Mouse (Mus musculus): ENCODE data around the gene Ano1. TPM values are rescaled to one million over a fixed set of nuclear protein-coding genes. Genes with fewer than 3 reads are reported as not detected.

Ano1 gene
- polyA plus RNA-seq, 1 experiment from 2014 or later = 1.4 TPM

DNA sequence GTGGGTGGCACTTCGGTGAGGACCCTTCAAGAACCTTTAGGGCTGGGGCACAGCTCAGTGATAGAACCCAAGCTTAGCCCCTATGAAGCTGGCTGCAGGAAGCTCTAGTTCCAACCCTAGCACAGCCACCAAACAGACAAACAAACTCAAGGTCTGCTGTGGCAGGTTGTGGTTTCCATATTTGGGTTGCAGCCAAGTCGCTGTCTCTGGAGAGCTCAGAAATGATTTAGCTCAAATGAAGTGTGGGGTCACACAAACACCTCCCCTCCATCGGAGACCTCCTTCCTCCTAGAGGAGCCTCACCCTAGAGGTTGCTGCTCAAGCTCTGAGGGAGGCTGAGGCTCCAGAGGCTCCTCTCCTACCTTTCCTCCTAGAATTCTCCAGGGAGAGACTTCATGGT lies 121.2 kb downstream of the Ano1 start:
- Histone ChIP-seq H3K9me3 (ENCODE audit: control insufficient read depth, low read length) (no peaks in the 10 kb centered on the region), H3K9ac (ENCODE audit: low read length) (no peak overlapping the region), H3K27ac (replicated peaks; ENCODE audit: low read depth, low read length) (no peak overlapping the region), H3K4me3 (ENCODE audit: low read depth, low read length) (no peak overlapping the region), H3K4me1 (ENCODE audit: control insufficient read depth, insufficient read depth, low read length) (peaks cover 3% of the 10 kb centered on the region; the same call in 1 of the 2 replicates), H3K27me3 (ENCODE audit: control insufficient read depth, insufficient read depth, low read length) (no peaks in the 10 kb centered on the region), H3K4me2 (ENCODE audit: low read depth, severe bottlenecking) (no peak overlapping the region), H3K36me3 (ENCODE audit: control insufficient read depth, insufficient read depth, low read length) (no peaks in the 10 kb centered on the region)
- no peak for ATAC-seq (ENCODE audit: insufficient number of reproducible peaks, low FRiP score, low TSS enrichment, low read depth)
- WGBS = 88% methylated on average over 3 of the region's 3 CpGs
- no peak for DNase-seq (ENCODE audit: low spot score)

DNA sequence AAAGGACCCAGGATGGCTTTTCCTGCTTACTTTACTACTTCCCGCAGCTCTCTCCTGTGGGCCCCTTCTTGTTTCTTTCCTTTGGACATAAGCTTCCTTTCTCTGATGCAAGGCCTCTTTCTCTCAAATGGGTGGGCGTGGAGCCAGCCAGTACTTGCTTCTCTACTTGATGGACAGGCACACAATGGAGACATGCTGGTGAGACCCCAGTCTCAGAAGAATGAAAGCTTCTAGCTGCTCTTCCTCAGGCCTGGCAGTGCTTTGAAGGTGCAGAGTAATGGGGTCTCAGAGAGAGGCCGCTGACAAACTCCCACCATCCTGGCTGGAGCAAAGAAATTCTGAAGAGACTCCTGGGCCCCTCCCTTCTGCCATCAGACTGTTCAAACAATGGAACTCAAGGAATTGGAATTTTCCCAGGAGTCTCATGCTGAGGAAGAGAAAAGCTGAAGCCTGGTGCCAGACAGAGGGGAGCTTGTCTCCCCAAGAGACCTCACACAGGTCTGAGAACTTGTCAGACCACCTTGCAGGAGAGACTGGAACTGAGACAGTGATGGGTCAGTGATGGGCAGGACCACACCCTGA lies 123.3 kb downstream of the Ano1 start:
- ATAC-seq (ENCODE audit: insufficient number of reproducible peaks, low FRiP score, low TSS enrichment, low read depth) = no peak
- Histone ChIP-seq H3K4me2 (ENCODE audit: low read depth, severe bottlenecking) (no peak overlapping the region), H3K9me3 (ENCODE audit: control insufficient read depth, low read length) (no peaks in the 10 kb centered on the region), H3K4me1 (ENCODE audit: control insufficient read depth, insufficient read depth, low read length) (peaks cover 3% of the 10 kb centered on the region; the same call in 1 of the 2 replicates), H3K9ac (ENCODE audit: low read length) (no peak overlapping the region), H3K27me3 (ENCODE audit: control insufficient read depth, insufficient read depth, low read length) (no peaks in the 10 kb centered on the region), H3K36me3 (ENCODE audit: control insufficient read depth, insufficient read depth, low read length) (no peaks in the 10 kb centered on the region), H3K4me3 (ENCODE audit: low read depth, low read length) (no peak overlapping the region), H3K27ac (replicated peaks; ENCODE audit: low read depth, low read length) (no peak overlapping the region)
- WGBS = 28% methylated on average over 3 of the region's 3 CpGs
- peak; percentile 24 for DNase-seq (ENCODE audit: low spot score)

DNA sequence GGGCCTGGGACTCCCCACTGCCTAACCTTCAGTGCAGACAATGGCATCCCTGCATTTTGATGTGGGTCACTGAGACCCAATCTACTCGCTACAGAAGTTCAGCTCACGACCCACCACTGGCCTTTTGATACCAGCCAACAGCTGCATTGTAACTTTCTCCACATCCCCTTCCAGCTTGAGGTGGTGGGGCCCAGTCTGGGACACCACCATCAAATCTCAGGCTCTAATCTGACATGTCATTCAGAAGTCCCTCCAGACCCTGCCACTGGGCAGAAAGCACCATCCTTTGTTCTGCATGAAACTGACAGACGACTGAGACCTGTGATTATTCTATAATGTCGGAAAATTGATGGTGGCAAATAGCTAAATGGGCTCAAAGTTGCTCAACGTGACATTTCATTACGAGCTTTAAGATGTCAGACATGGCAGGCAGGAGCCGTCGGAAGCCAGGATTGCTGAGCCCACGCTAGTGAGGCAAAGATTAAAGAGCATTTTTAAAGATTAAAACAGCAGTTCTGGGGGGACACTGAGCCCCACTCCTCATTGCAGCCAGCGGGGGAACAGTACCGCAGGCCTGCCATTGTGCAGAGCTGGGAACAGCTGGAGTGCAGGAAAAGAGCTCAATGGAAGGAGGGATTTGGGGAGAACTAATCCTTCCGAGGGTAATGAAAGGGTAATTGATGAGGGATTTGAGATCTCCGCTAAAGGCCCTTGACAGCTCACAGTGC lies 124.0 kb downstream of the Ano1 start:
- Histone ChIP-seq H3K4me2 (ENCODE audit: low read depth, severe bottlenecking) (no peak overlapping the region), H3K9ac (ENCODE audit: low read length) (no peak overlapping the region), H3K36me3 (ENCODE audit: control insufficient read depth, insufficient read depth, low read length) (no peaks in the 10 kb centered on the region), H3K4me3 (ENCODE audit: low read depth, low read length) (no peak overlapping the region), H3K27ac (replicated peaks; ENCODE audit: low read depth, low read length) (no peak overlapping the region), H3K9me3 (ENCODE audit: control insufficient read depth, low read length) (no peaks in the 10 kb centered on the region), H3K4me1 (ENCODE audit: control insufficient read depth, insufficient read depth, low read length) (peaks cover 3% of the 10 kb centered on the region; the same call in 1 of the 2 replicates), H3K27me3 (ENCODE audit: control insufficient read depth, insufficient read depth, low read length) (no peaks in the 10 kb centered on the region)
- ATAC-seq (ENCODE audit: insufficient number of reproducible peaks, low FRiP score, low TSS enrichment, low read depth) = no peak
- 32% methylated on average over 13 of the region's 13 CpGs for WGBS
- no peak for DNase-seq (ENCODE audit: low spot score)

DNA sequence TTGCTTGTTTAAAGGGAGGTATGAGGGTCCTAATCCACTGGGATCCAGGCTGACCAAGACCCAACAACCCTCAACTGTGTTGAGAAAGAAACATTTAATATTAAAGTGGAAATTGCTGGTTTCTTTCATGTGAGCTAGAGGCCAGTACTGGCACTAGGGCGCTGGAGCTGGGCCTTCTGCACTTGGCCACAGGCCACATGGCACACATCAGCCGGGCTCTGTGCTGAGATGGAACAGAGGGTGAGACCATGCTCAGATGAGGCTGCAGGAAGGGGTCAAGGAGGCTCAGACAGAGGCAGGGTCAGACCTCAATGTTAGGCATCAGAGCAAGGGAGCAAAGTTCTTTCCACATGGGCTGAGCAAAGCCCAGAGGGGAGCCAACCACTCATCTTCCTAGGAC lies 125.7 kb downstream of the Ano1 start:
- Histone ChIP-seq H3K9ac (ENCODE audit: low read length) (no peak overlapping the region), H3K27me3 (ENCODE audit: control insufficient read depth, insufficient read depth, low read length) (no peaks in the 10 kb centered on the region), H3K4me1 (ENCODE audit: control insufficient read depth, insufficient read depth, low read length) (peaks cover 3% of the 10 kb centered on the region; the same call in 1 of the 2 replicates), H3K4me2 (ENCODE audit: low read depth, severe bottlenecking) (no peak overlapping the region), H3K27ac (replicated peaks; ENCODE audit: low read depth, low read length) (no peak overlapping the region), H3K4me3 (ENCODE audit: low read depth, low read length) (no peak overlapping the region), H3K9me3 (ENCODE audit: control insufficient read depth, low read length) (no peaks in the 10 kb centered on the region), H3K36me3 (ENCODE audit: control insufficient read depth, insufficient read depth, low read length) (no peaks in the 10 kb centered on the region)
- DNase-seq (ENCODE audit: low spot score) (no peak), ATAC-seq (ENCODE audit: insufficient number of reproducible peaks, low FRiP score, low TSS enrichment, low read depth) (no peak)
- 91% methylated on average over 2 of the region's 2 CpGs for WGBS

GRCm38 (mm10) chr7:144620721-144621681 lies 130.8 kb downstream of the Ano1 start:
- Histone ChIP-seq H3K4me2 (ENCODE audit: low read depth, severe bottlenecking) (no peak overlapping the region), H3K36me3 (ENCODE audit: control insufficient read depth, insufficient read depth, low read length) (no peaks in the 10 kb centered on the region), H3K9ac (ENCODE audit: low read length) (no peak overlapping the region), H3K27me3 (ENCODE audit: control insufficient read depth, insufficient read depth, low read length) (no peaks in the 10 kb centered on the region), H3K9me3 (ENCODE audit: control insufficient read depth, low read length) (no peaks in the 10 kb centered on the region), H3K4me3 (ENCODE audit: low read depth, low read length) (no peak overlapping the region), H3K27ac (replicated peaks; ENCODE audit: low read depth, low read length) (no peak overlapping the region), H3K4me1 (ENCODE audit: control insufficient read depth, insufficient read depth, low read length) (no peaks in the 10 kb centered on the region)
- WGBS = 71% methylated on average over 22 of the region's 22 CpGs
- no peak for DNase-seq (ENCODE audit: low spot score)
- ATAC-seq (ENCODE audit: insufficient number of reproducible peaks, low FRiP score, low TSS enrichment, low read depth) = no peak

DNA sequence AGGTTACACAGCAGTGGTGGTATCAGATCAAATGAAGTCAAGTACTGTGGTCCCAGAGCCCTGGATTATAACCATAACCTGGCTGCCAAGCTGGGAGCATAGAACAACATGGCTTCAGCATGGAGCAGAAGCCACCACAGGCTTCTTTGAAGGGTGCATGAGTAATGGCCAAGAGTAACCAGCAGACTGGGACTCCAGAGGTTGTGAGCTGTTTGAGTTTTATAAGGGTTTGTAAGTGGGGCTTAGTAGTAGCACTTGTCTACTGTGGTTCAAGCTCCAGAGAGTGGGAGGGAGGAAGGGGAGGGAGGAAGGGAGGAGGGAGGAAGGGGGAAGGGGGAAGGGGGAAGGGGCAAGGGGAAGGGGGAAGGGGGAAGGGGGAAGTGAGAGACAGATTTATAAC lies 131.5 kb downstream of the Ano1 start:
- no peaks in the 10 kb centered on the region for H3K36me3 ChIP-seq (ENCODE audit: control insufficient read depth, insufficient read depth, low read length)
- DNase-seq (ENCODE audit: low spot score) = no peak
- H3K4me3 ChIP-seq (ENCODE audit: low read depth, low read length) = no peak overlapping the region
- H3K27me3 ChIP-seq (ENCODE audit: control insufficient read depth, insufficient read depth, low read length) = no peaks in the 10 kb centered on the region
- H3K9me3 ChIP-seq (ENCODE audit: control insufficient read depth, low read length) = no peaks in the 10 kb centered on the region
- ATAC-seq (ENCODE audit: insufficient number of reproducible peaks, low FRiP score, low TSS enrichment, low read depth) = no peak
- no peak overlapping the region for H3K27ac ChIP-seq (replicated peaks; ENCODE audit: low read depth, low read length)
- H3K9ac ChIP-seq (ENCODE audit: low read length) = no peak overlapping the region
- no peaks in the 10 kb centered on the region for H3K4me1 ChIP-seq (ENCODE audit: control insufficient read depth, insufficient read depth, low read length)
- H3K4me2 ChIP-seq (ENCODE audit: low read depth, severe bottlenecking) = no peak overlapping the region

GRCm38 (mm10) chr7:144615343-144615742 lies 136.4 kb downstream of the Ano1 start:
- 81% methylated on average over 6 of the region's 6 CpGs for WGBS
- no peaks in the 10 kb centered on the region for H3K36me3 ChIP-seq (ENCODE audit: control insufficient read depth, insufficient read depth, low read length)
- H3K27me3 ChIP-seq (ENCODE audit: control insufficient read depth, insufficient read depth, low read length) = no peaks in the 10 kb centered on the region
- H3K4me2 ChIP-seq (ENCODE audit: low read depth, severe bottlenecking) = no peak overlapping the region
- H3K4me1 ChIP-seq (ENCODE audit: control insufficient read depth, insufficient read depth, low read length) = no peaks in the 10 kb centered on the region
- ATAC-seq (ENCODE audit: insufficient number of reproducible peaks, low FRiP score, low TSS enrichment, low read depth) (no peak), DNase-seq (ENCODE audit: low spot score) (no peak)
- no peak overlapping the region for H3K4me3 ChIP-seq (ENCODE audit: low read depth, low read length)
- H3K9ac ChIP-seq (ENCODE audit: low read length) = no peak overlapping the region
- H3K9me3 ChIP-seq (ENCODE audit: control insufficient read depth, low read length) = no peaks in the 10 kb centered on the region
- H3K27ac ChIP-seq (replicated peaks; ENCODE audit: low read depth, low read length) = no peak overlapping the region

DNA sequence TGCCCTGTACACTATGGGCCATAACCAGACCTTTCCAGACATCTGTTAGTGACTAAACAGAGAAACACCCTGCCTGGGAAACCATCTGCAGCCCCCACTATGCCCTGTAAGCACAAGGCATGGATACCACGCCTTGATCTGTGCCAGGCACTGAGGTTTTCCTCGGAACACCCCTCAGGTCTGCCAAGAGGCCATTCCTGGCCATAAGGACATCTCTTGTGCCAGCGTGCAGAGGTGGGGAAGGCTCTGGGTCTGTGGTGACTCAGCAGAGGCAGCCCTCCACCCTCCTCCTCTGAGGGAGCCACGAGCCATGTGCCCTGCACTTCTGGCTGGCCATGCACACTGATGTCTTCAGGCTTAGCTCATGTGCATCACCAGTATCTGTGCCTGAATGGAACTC lies 138.9 kb downstream of the Ano1 start:
- Histone ChIP-seq H3K27me3 (ENCODE audit: control insufficient read depth, insufficient read depth, low read length) (no peaks in the 10 kb centered on the region), H3K4me2 (ENCODE audit: low read depth, severe bottlenecking) (no peak overlapping the region), H3K4me3 (ENCODE audit: low read depth, low read length) (no peak overlapping the region), H3K36me3 (ENCODE audit: control insufficient read depth, insufficient read depth, low read length) (no peaks in the 10 kb centered on the region), H3K4me1 (ENCODE audit: control insufficient read depth, insufficient read depth, low read length) (no peaks in the 10 kb centered on the region), H3K27ac (replicated peaks; ENCODE audit: low read depth, low read length) (no peak overlapping the region), H3K9ac (ENCODE audit: low read length) (no peak overlapping the region), H3K9me3 (ENCODE audit: control insufficient read depth, low read length) (no peaks in the 10 kb centered on the region)
- no peak for ATAC-seq (ENCODE audit: insufficient number of reproducible peaks, low FRiP score, low TSS enrichment, low read depth)
- no peak for DNase-seq (ENCODE audit: low spot score)
- 76% methylated on average over 4 of the region's 4 CpGs for WGBS
